Mouse (Mus musculus) MEL (cell line): ENCODE data around the gene Btk. TPM values are rescaled to one million over a fixed set of nuclear protein-coding genes. Genes with fewer than 3 reads are reported as not detected.
A peak's percentile ranks its signal among the peaks of the same experiment; 100 is the strongest.

Experiments used
- DNase-seq: peaks from one replicate; pipeline ENCODE4 v3.0.0; 2011; ENCODE audit warnings: low read depth, low spot score
- H3K27ac ChIP-seq: 2 replicates; pipeline ENCODE4 v1.5.1; 2012; ENCODE audit warnings: low read depth, mild to moderate bottlenecking, control low read depth, low read length, moderate library complexity; ENCODE audit not compliant: control insufficient read depth
- H3K27me3 ChIP-seq, 2 experiments: fragments of 150-350 bp in 1 of 2; sonication (generic) in 1 of 2; 2 replicates each; pipeline ENCODE4 v1.6.1; 2012; ENCODE audit warnings: low read length in 2 of 2, mild to moderate bottlenecking in 2 of 2, improper control_type of control experiment in 1 of 2, moderate library complexity in 1 of 2; ENCODE audit not compliant: insufficient read depth in 2 of 2, control insufficient read depth in 1 of 2
- H3K36me3 ChIP-seq, 2 experiments: 2 replicates each; pipeline ENCODE4 v1.6.1; 2012 to 2014; ENCODE audit warnings: low read length in 2 of 2, improper control_type of control experiment in 1 of 2, inconsistent platforms in 1 of 2, mild to moderate bottlenecking in 1 of 2; ENCODE audit not compliant: insufficient read depth in 2 of 2, control insufficient read depth in 1 of 2
- H3K4me1 ChIP-seq, 2 experiments: fragments of 150-350 bp in 1 of 2; sonication (generic) in 1 of 2; 2 replicates each; pipeline ENCODE4 v1.6.1; 2012; ENCODE audit warnings: low read length in 2 of 2, improper control_type of control experiment in 1 of 2, mild to moderate bottlenecking in 1 of 2; ENCODE audit not compliant: insufficient read depth in 2 of 2, control insufficient read depth in 1 of 2
- H3K4me3 ChIP-seq, 2 experiments: fragments of 150-350 bp in 1 of 2; sonication (generic) in 1 of 2; 2 replicates each; pipeline ENCODE4 v1.5.1; 2012; ENCODE audit warnings: low read depth in 2 of 2, low read length in 2 of 2, mild to moderate bottlenecking in 2 of 2, moderate library complexity in 2 of 2, control low read depth in 1 of 2, improper control_type of control experiment in 1 of 2; ENCODE audit not compliant: control insufficient read depth in 1 of 2, insufficient read depth in 1 of 2
- H3K79me2 ChIP-seq: 2 replicates; pipeline ENCODE4 v1.6.1; 2012; ENCODE audit warnings: mild to moderate bottlenecking, low read length, moderate library complexity; ENCODE audit not compliant: control insufficient read depth, poor library complexity, insufficient read depth
- H3K9ac ChIP-seq: 2 replicates; pipeline ENCODE4 v1.6.1; 2012; ENCODE audit warnings: low read depth, mild to moderate bottlenecking, control low read depth, low read length, moderate library complexity; ENCODE audit not compliant: control insufficient read depth, poor library complexity, severe bottlenecking
- H3K9me3 ChIP-seq: fragments of 150-350 bp; sonication (generic); replicated peaks from 2 replicates; pipeline ENCODE4 v1.6.1; 2012; ENCODE audit warnings: mild to moderate bottlenecking, low read length, improper control_type of control experiment, moderate library complexity; ENCODE audit not compliant: insufficient read depth
- CHD2 ChIP-seq: IDR thresholded peaks from 2 replicates; pipeline ENCODE4 v1.6.1; 2011; ENCODE audit warnings: low read length, improper control_type of control experiment
- ELF1 ChIP-seq: IDR thresholded peaks from 2 replicates; pipeline ENCODE4 v1.6.1; 2014; ENCODE audit warnings: low read depth, mild to moderate bottlenecking, inconsistent platforms, low read length, improper control_type of control experiment, moderate library complexity
- EP300 ChIP-seq, 2 experiments: IDR thresholded peaks; 2 replicates each; pipeline ENCODE4 v1.6.1; 2011; ENCODE audit warnings: improper control_type of control experiment in 2 of 2, low read length in 2 of 2, low read depth in 1 of 2, mild to moderate bottlenecking in 1 of 2
- GABPA ChIP-seq: IDR thresholded peaks from 2 replicates; pipeline ENCODE4 v1.6.1; 2012; ENCODE audit warnings: low read depth, mild to moderate bottlenecking, inconsistent platforms, low read length, improper control_type of control experiment, moderate library complexity
- GATA1 ChIP-seq: IDR thresholded peaks from 2 replicates; pipeline ENCODE4 v1.6.1; 2011; ENCODE audit warnings: low read depth, low read length, improper control_type of control experiment
- HCFC1 ChIP-seq: IDR thresholded peaks from 2 replicates; pipeline ENCODE4 v1.6.1; 2012; ENCODE audit warnings: low read depth, mild to moderate bottlenecking, inconsistent platforms, low read length, improper control_type of control experiment, moderate library complexity
- KAT2A ChIP-seq: conservative IDR thresholded peaks from 2 replicates; pipeline ENCODE4 v1.6.1; 2012; ENCODE audit warnings: low read depth, low read length, improper control_type of control experiment, inconsistent platforms
- MAFK ChIP-seq: IDR thresholded peaks from 2 replicates; pipeline ENCODE4 v1.6.1; 2011; ENCODE audit warnings: low read depth, mild to moderate bottlenecking, low read length, improper control_type of control experiment, borderline replicate concordance
- MAX ChIP-seq: IDR thresholded peaks from 2 replicates; pipeline ENCODE4 v1.6.1; 2011; ENCODE audit warnings: low read length, improper control_type of control experiment
- MAZ ChIP-seq: IDR thresholded peaks from 2 replicates; pipeline ENCODE4 v1.6.1; 2012; ENCODE audit warnings: low read depth, mild to moderate bottlenecking, inconsistent platforms, low read length, improper control_type of control experiment
- MXI1 ChIP-seq: IDR thresholded peaks from 2 replicates; pipeline ENCODE4 v1.6.1; 2011; ENCODE audit warnings: mild to moderate bottlenecking, low read depth, low read length, improper control_type of control experiment
- MYB ChIP-seq: IDR thresholded peaks from 2 replicates; pipeline ENCODE4 v1.6.1; 2011; ENCODE audit warnings: mild to moderate bottlenecking, low read depth, low read length, improper control_type of control experiment
- MYC ChIP-seq: IDR thresholded peaks from 2 replicates; pipeline ENCODE4 v1.6.1; 2011; ENCODE audit warnings: low read depth, mild to moderate bottlenecking, low read length, improper control_type of control experiment, moderate library complexity
- NELFE ChIP-seq: IDR thresholded peaks from 2 replicates; pipeline ENCODE4 v1.6.1; 2011; ENCODE audit warnings: low read depth, low read length, improper control_type of control experiment
- POLR2A ChIP-seq, 2 experiments: IDR thresholded peaks; 2 replicates each; pipeline ENCODE4 v1.6.1; 2011 to 2012; ENCODE audit warnings: low read length in 2 of 2, mild to moderate bottlenecking in 2 of 2, control low read depth in 1 of 2, improper control_type of control experiment in 1 of 2, low read depth in 1 of 2, moderate library complexity in 1 of 2; ENCODE audit not compliant: control insufficient read depth in 1 of 2, insufficient read depth in 1 of 2, poor library complexity in 1 of 2
- POLR2AphosphoS2 ChIP-seq: IDR thresholded peaks from 2 replicates; pipeline ENCODE4 v1.6.1; 2011; ENCODE audit warnings: low read length, improper control_type of control experiment
- RAD21 ChIP-seq: IDR thresholded peaks from 2 replicates; pipeline ENCODE4 v1.6.1; 2011; ENCODE audit warnings: mild to moderate bottlenecking, low read depth, low read length, improper control_type of control experiment
- RCOR1 ChIP-seq: IDR thresholded peaks from 2 replicates; pipeline ENCODE4 v1.6.1; 2012; ENCODE audit warnings: low read depth, mild to moderate bottlenecking, inconsistent platforms, low read length, improper control_type of control experiment
- SIN3A ChIP-seq: IDR thresholded peaks from 2 replicates; pipeline ENCODE4 v1.6.1; 2012; ENCODE audit warnings: low read length, improper control_type of control experiment, inconsistent platforms
- TAL1 ChIP-seq: IDR thresholded peaks from 2 replicates; pipeline ENCODE4 v1.6.1; 2012; ENCODE audit warnings: mild to moderate bottlenecking, inconsistent platforms, low read length, moderate library complexity, mixed read lengths
- TBP ChIP-seq: IDR thresholded peaks from 2 replicates; pipeline ENCODE4 v1.8.0; 2011; ENCODE audit warnings: low read depth, low read length, improper control_type of control experiment
- TCF12 ChIP-seq: IDR thresholded peaks from 2 replicates; pipeline ENCODE4 v1.6.1; 2014; ENCODE audit warnings: low read depth, mild to moderate bottlenecking, inconsistent platforms, low read length, improper control_type of control experiment, moderate library complexity
- UBTF ChIP-seq: IDR thresholded peaks from 2 replicates; pipeline ENCODE4 v1.6.1; 2012; ENCODE audit warnings: low read depth, mild to moderate bottlenecking, inconsistent platforms, low read length, improper control_type of control experiment, moderate library complexity, borderline replicate concordance; ENCODE audit not compliant: insufficient read depth
- USF1 ChIP-seq: IDR thresholded peaks from 2 replicates; pipeline ENCODE4 v1.6.1; 2014; ENCODE audit warnings: low read depth, mild to moderate bottlenecking, inconsistent platforms, low read length, improper control_type of control experiment, moderate library complexity
- USF2 ChIP-seq, 2 experiments: IDR thresholded peaks; 2 replicates each; pipeline ENCODE4 v1.6.1; 2011 to 2012; ENCODE audit warnings: improper control_type of control experiment in 2 of 2, low read length in 2 of 2, borderline replicate concordance in 1 of 2, inconsistent platforms in 1 of 2, low read depth in 1 of 2, mild to moderate bottlenecking in 1 of 2; ENCODE audit not compliant: insufficient read depth in 1 of 2
- ZC3H11A ChIP-seq: IDR thresholded peaks from 2 replicates; pipeline ENCODE4 v1.6.1; 2012; ENCODE audit warnings: low read depth, mild to moderate bottlenecking, inconsistent platforms, low read length, improper control_type of control experiment
- ZKSCAN1 ChIP-seq: IDR thresholded peaks from 2 replicates; pipeline ENCODE4 v1.6.1; 2012; ENCODE audit warnings: low read depth, mild to moderate bottlenecking, inconsistent platforms, low read length, improper control_type of control experiment, moderate library complexity
- ZMIZ1 ChIP-seq: IDR thresholded peaks from 2 replicates; pipeline ENCODE4 v1.6.1; 2012; ENCODE audit warnings: low read depth, mild to moderate bottlenecking, inconsistent platforms, low read length, improper control_type of control experiment, moderate library complexity
- ZNF384 ChIP-seq: IDR thresholded peaks from 2 replicates; pipeline ENCODE4 v1.6.1; 2012; ENCODE audit warnings: low read depth, mild to moderate bottlenecking, inconsistent platforms, low read length, improper control_type of control experiment
- polyA plus RNA-seq, 2 experiments: library from polyadenylated mRNA; stranded (reverse) in 1 of 2; unstranded in 1 of 2; fragments of >175 nt in 1 of 2; fragments of >200 nt in 1 of 2; gene quantifications; 2 replicates each; pipeline versions ENCODE4 v1.2.1 to v1.2.4; 2012; ENCODE audit warnings: low replicate concordance in 2 of 2, low read depth in 1 of 2; ENCODE audit not compliant: insufficient read length in 2 of 2, insufficient read depth in 1 of 2, missing spikeins in 1 of 2
- total RNA-seq: library from RNA; depleted of rRNA; stranded (reverse); fragments of 300-350 nt; gene quantifications from 2 replicates; pipeline ENCODE4 v1.2.3, GENCODE M21; 2012

Btk gene
- total and polyA plus RNA-seq, 3 experiments, result 137 to 327 (median 291) TPM

GRCm38 (mm10) chrX:134525260-134525659 is 58.1 kb downstream of the Btk start:
- DNase-seq, result peak; percentile 66
- no peaks in the 10 kb centered on the region for H3K27me3 ChIP-seq
- no peaks in the 10 kb centered on the region for H3K79me2 ChIP-seq
- peaks cover 25% of the 10 kb centered on the region in 2 experiments for H3K4me1 ChIP-seq
- H3K9ac ChIP-seq, result no peak overlapping the region
- no peak for TF ChIP-seq ELF1
- TF ChIP-seq MAFK, result no peak
- no peak for TF ChIP-seq UBTF
- TF ChIP-seq GABPA, result no peak
- no peak for TF ChIP-seq ZMIZ1
- TF ChIP-seq HCFC1, result no peak
- peak; percentile 63; the same call in 1 of the 2 replicates for TF ChIP-seq RCOR1
- TF ChIP-seq MXI1, result peak; percentile 85
- TF ChIP-seq MAX, result peak; percentile 92
- TF ChIP-seq POLR2AphosphoS2, result no peak
- peak; percentile 32; the same call in 1 of the 2 replicates for TF ChIP-seq TCF12
- peak; percentile 86 for TF ChIP-seq GATA1
- TF ChIP-seq ZNF384, result peak; percentile 97
- peak; percentile 96 for TF ChIP-seq MYC
- peak; percentile 65; the same call in 1 of the 2 replicates for TF ChIP-seq SIN3A
- peak; percentile 70 to 82 for TF ChIP-seq EP300 (IDR thresholded peaks at IDR 0.05; ENCODE audit: low read depth in 1 of 2, low read length in 2 of 2)
- no peak for TF ChIP-seq NELFE
- H3K9me3 ChIP-seq, result no peaks in the 10 kb centered on the region
- H3K4me3 ChIP-seq, result no peak overlapping the region
- H3K36me3 ChIP-seq, result peaks cover 0 to 36% of the 10 kb centered on the region in 2 experiments; a peak in 2 of 4 replicates
- H3K27ac ChIP-seq, result peak overlapping the region; percentile 3; the same call in 1 of the 2 replicates

GRCm38 (mm10) chrX:134523772-134524171 is 59.6 kb downstream of the Btk start:
- H3K79me2 ChIP-seq, result no peaks in the 10 kb centered on the region
- H3K9me3 ChIP-seq, result no peaks in the 10 kb centered on the region
- no peak overlapping the region for H3K9ac ChIP-seq
- no peaks in the 10 kb centered on the region for H3K27me3 ChIP-seq
- no peak overlapping the region for H3K4me3 ChIP-seq
- peaks cover 25% of the 10 kb centered on the region in 2 experiments for H3K4me1 ChIP-seq
- H3K27ac ChIP-seq, result peak overlapping the region; percentile 24
- DNase-seq, result peak; percentile 84
- peaks cover 0 to 36% of the 10 kb centered on the region in 2 experiments; a peak in 2 of 4 replicates for H3K36me3 ChIP-seq
- TF ChIP-seq KAT2A (no peak), USF1 (no peak), MYB (peak; percentile 77; the same call in 1 of the 2 replicates), POLR2AphosphoS2 (no peak), MAZ (no peak), UBTF (no peak), GABPA (no peak), EP300 (IDR thresholded peaks at IDR 0.05; ENCODE audit: low read depth in 1 of 2, low read length in 2 of 2) (peak; percentile 96 to 97), RCOR1 (peak; percentile 79), MAFK (0 out of 2 replicates have a peak, but pooled peaks have one; percentile 62), NELFE (no peak), RAD21 (no peak), ELF1 (peak; percentile 42; the same call in 1 of the 2 replicates), TAL1 (peak; percentile 99), GATA1 (peak; percentile 93), TCF12 (peak; percentile 94), ZNF384 (no peak), MYC (peak; percentile 78; the same call in 1 of the 2 replicates), MXI1 (no peak), MAX (peak; percentile 33; the same call in 1 of the 2 replicates), ZMIZ1 (no peak), ZC3H11A (no peak), TBP (no peak), USF2 (IDR thresholded peaks at IDR 0.05; ENCODE audit: borderline replicate concordance in 1 of 2, insufficient read depth in 1 of 2, low read depth in 1 of 2, low read length in 2 of 2) (no peak), CHD2 (no peak), POLR2A (IDR thresholded peaks at IDR 0.05; ENCODE audit: control insufficient read depth in 1 of 2, insufficient read depth in 1 of 2, low read depth in 1 of 2, low read length in 2 of 2, poor library complexity in 1 of 2) (no peak), ZKSCAN1 (no peak)
